Mouse (Mus musculus): ENCODE data around the gene Ezr. TPM values are rescaled to one million over a fixed set of nuclear protein-coding genes. Genes with fewer than 3 reads are reported as not detected.

Gene Ezr
- polyA plus RNA-seq (2015; fragmentation: Nextera tagmentation; extraction: Ambion mirVana), result 92.1 and 98.9 TPM in 2 replicates

DNA sequence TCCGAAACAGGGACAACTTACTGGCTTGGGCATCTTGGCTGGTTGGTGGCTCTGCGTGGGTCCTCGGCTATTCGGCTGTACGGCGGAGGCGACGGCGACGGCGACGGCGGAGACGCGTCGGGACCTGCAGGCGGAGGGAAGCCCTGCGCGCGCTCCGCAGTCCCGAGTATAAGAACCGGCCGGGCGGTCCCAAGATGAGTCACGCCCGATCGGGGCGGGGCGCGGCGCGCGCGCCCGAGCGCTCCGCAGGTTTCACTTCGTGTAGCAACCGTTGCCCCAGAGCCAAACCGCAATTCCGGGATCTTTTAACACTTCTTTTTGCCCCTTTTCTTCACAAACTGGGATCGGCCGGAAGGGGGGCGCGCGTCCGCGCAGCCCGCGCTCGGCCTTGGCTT lies at the start of gene Ezr:
TSS of gene Ezr (minus strand) at position 174 of the 395 bp plus-strand sequence.

Other genes starting within 250 kb of the Ezr start
- 20.1 and 24.8 TPM in 2 replicates for gene Dynlt1c, start 181.1 kb downstream of the Ezr start, polyA plus RNA-seq (2015; fragmentation: Nextera tagmentation; extraction: Ambion mirVana)
- 116 and 135 TPM in 2 replicates for gene Dynlt1f, start 126.9 kb downstream of the Ezr start, polyA plus RNA-seq (2015; fragmentation: Nextera tagmentation; extraction: Ambion mirVana)
- gene Sytl3, start 123.7 kb downstream of the Ezr start, polyA plus RNA-seq (2015; fragmentation: Nextera tagmentation; extraction: Ambion mirVana), result 1.4 and 3.2 TPM in 2 replicates
- gene Rsph3b, start 165.9 kb upstream of the Ezr start, polyA plus RNA-seq (2015; fragmentation: Nextera tagmentation; extraction: Ambion mirVana), result 16.0 and 17.3 TPM in 2 replicates
- 15.1 and 19.3 TPM in 2 replicates for gene Tagap1, start 178.4 kb upstream of the Ezr start, polyA plus RNA-seq (2015; fragmentation: Nextera tagmentation; extraction: Ambion mirVana)
- gene Rnaset2b, start 187.8 kb upstream of the Ezr start, polyA plus RNA-seq (2015; fragmentation: Nextera tagmentation; extraction: Ambion mirVana), result 141 and 187 TPM in 2 replicates
- gene Gm49721, start 196.1 kb upstream of the Ezr start, polyA plus RNA-seq (2015; fragmentation: Nextera tagmentation; extraction: Ambion mirVana), result 0.16 and 0.27 TPM in 2 replicates
- gene Gm1604a, start 242.8 kb upstream of the Ezr start, polyA plus RNA-seq (2015; fragmentation: Nextera tagmentation; extraction: Ambion mirVana), result 0.83 and 0.91 TPM in 2 replicates